Mouse (Mus musculus) layer of hippocampus, adult 2 months (tissue): ENCODE measurements around the gene Ddx42. TPM values are rescaled to one million over a fixed set of nuclear protein-coding genes. Genes with fewer than 3 reads are reported as not detected.
"Not testable (repeated sequence)": the region's sequence is repeated elsewhere in the genome, so short reads cannot be mapped to it uniquely, and the experiment has no call there.

Source experiments
- DNase-seq, 2 experiments: peaks; one replicate each; pipeline ENCODE4 v3.0.0; 2022; ENCODE audit warnings: low spot score in 2 of 2
- H3K27ac ChIP-seq: fragments of 200-600 bp; 2 replicates; pipeline ENCODE4 v1.8.1; 2022
- H3K4me3 ChIP-seq: fragments of 200-600 bp; 2 replicates; pipeline ENCODE4 v1.8.1; 2022; ENCODE audit warnings: mild to moderate bottlenecking
- CTCF ChIP-seq: fragments of 200-600 bp; conservative IDR thresholded peaks from 2 replicates; pipeline ENCODE4 v1.8.1; 2022; ENCODE audit warnings: antibody characterized with exemption, mild to moderate bottlenecking, moderate library complexity
- total RNA-seq, 2 experiments: library from RNA; stranded (reverse); gene quantifications; 2 replicates each; pipeline ENCODE4 v1.2.3; 2021

Gene Ddx42
- total RNA-seq, 2 experiments from 2014 or later = 69.8 to 71.1 TPM

DNA sequence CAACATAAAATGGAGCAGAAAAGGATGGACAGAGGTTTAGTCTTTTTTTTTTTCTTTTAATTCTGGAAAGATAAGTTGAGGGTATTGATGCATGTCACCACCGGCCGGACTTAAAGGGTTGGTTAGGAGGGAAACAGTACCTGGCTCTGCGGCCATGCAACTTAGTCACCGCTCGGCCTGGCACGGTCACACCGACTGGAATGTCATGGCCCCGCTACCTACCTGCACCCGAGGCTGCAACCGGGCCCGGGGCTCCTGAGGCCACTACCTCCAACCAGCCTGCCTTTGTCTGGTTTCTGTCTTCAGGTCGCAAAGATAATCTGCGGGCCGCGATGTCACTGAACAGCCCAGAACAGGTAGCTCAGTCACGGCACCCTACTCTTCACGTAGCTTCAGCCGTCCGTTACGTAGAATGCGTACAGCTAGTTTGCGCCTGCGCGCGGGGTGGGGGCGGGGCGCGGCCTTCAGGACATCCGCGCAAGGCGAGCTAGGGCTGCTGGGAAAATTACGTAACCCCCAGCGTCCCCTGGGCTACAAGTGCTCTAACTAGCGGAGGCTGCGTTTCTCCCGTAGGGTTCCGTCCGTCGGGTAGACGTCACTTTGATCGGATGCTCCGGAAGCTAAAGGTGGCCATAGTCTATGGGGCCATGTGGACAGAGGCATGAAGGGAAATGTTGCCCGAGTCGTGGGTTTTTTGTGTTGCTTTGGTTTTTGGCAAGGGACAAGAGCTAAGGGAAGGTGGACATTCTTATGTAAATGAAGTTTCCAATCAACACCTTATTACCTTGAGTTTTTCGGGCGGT, 598 bp upstream of the Ddx42 start, which contains the start of gene Ccdc47:
Gene Ccdc47, minus strand, starts transcription at position 418 of the 803 bp plus-strand sequence.
- no peak for TF ChIP-seq CTCF
- Histone ChIP-seq H3K4me3 (peak within 1 kb of the TSS; percentile 98), H3K27ac (peak within 1 kb of the TSS; percentile 96)
- DNase-seq = peak; percentile 94 to 98

DNA sequence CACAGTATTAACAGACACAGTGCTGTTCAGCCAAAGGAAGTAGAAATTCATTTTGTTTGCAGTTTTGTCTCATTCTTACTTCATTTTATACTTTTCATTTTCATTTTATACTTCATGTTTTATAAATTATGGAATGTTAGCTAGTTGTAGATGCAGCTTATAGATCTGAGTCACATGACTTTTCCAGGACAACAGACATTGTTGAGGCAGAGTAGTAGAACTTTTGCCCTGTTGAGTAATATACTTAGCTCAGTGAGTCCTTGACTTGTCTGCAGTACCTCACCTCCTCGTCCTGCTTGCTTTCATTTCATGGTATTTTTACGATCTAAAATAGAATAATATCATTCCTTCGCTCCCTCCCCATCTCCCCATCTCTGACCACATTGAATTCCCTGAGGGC, 3.9 kb downstream of the Ddx42 start:
- DNase-seq = no peak
- H3K27ac ChIP-seq = no peak overlapping the region
- no peak for TF ChIP-seq CTCF

DNA sequence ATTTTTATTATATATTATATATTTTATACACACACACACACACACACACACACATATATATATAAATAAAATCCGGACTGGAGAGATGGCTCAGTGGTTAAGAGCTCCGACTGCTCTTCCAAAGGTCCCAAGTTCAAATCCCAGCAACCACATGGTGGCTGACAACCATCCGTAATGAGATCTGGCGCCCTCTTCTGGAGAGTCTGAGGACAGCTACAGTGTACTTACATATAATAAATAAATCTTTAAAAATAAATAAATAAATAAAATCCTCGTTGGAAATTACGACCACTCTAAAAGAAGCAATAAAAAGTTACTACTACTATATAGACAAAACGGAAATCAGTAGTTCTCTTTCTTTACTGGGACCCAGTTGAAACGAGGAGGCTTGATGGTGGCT, 17.3 kb downstream of the Ddx42 start:
- DNase-seq, H3K27ac ChIP-seq, H3K4me3 ChIP-seq: not testable (repeated sequence)
- peak; percentile 67 for TF ChIP-seq CTCF

More for the DNA sequence above, 3.9 kb downstream of the Ddx42 start:
- no peak overlapping the region for H3K4me3 ChIP-seq

DNA sequence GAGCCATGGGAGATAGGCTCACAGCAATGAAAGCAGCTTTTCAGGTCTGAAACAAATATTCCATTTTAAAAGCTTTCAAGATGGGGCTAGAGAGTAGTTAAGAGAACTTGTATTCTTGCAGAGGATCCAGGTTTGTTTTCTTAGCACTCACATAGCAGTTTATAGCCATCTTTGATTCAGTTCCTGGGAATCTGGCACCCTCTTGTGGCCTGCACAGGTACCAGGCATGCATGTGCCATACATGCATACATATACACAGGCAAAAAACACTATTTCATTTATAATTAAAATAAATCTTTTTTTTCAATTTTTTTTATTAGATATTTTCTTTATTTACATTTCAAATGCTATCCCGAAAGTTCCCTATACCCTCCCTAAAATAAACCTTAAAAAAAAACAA, 30.1 kb downstream of the Ddx42 start:
- Histone ChIP-seq H3K27ac (no peak overlapping the region), H3K4me3 (no peak overlapping the region)
- TF ChIP-seq CTCF = peak; percentile 74
- no peak for DNase-seq

DNA sequence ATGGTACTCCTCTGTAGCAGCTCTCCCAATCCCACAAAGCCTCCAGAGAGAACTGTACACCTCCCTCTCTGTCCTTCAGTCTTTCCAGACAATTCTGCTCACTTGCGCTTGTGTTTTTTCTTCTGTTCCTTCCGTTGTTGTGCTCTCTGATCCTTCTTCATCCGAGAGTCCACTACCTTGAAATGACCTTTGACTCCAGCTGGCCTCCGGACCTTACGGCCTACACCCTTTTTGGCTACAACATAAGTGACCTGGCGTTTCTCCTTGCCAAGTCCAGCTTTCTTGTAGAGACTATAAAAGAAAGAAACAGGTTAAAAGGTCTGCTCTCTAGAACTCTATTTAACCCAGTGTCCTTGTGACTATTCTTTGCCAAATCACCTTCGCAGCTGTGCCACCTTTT, 32.6 kb downstream of the Ddx42 start:
- H3K27ac ChIP-seq = no peak overlapping the region
- DNase-seq = no peak
- no peak overlapping the region for H3K4me3 ChIP-seq
- no peak for TF ChIP-seq CTCF

DNA sequence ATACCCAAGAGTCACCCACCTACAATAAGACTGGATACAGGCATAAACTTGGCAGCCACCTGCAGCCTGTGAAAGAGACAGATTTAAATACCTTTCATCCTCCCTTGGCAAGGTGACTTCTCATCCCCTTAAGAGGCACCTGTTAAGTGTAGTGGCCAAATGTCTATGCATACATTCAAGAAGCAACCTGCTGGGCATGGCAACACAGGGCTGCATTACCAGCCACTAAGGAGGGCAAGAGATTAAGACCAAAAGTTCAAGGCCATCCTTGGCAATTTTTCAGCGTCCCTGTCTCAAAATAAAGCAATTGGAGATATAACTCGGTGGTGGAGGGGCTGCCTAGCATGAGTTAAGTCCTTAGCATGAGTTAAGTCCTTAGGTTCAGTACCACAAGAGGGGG, 38.0 kb downstream of the Ddx42 start:
- Histone ChIP-seq H3K27ac (peak overlapping the region; percentile 92; the same call in 1 of the 2 replicates), H3K4me3 (peak overlapping the region; percentile 87)
- DNase-seq = no peak
- TF ChIP-seq CTCF = no peak

DNA sequence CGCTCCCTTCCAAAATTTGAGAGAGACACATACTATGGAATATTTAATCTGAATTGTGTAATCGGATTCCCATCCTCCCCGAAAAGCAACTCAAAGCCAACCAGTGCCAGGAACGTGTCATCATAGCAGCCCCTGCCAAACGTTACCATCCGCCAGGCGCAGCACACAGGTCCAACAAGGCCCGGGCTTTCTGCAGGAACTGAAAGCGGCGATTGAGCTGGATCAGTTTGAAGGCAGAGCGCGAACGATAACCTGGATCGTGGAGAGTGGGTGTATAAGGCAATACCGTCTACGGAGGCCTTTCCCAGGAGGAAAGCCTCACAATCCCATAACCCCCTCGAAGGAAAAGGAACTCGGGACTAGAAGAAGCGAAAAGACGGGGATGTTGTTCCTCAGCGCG, 38.4 kb downstream of the Ddx42 start:
- Histone ChIP-seq H3K4me3 (peak overlapping the region; percentile 87), H3K27ac (peak overlapping the region; percentile 92; the same call in 1 of the 2 replicates)
- DNase-seq = no peak
- no peak for TF ChIP-seq CTCF

DNA sequence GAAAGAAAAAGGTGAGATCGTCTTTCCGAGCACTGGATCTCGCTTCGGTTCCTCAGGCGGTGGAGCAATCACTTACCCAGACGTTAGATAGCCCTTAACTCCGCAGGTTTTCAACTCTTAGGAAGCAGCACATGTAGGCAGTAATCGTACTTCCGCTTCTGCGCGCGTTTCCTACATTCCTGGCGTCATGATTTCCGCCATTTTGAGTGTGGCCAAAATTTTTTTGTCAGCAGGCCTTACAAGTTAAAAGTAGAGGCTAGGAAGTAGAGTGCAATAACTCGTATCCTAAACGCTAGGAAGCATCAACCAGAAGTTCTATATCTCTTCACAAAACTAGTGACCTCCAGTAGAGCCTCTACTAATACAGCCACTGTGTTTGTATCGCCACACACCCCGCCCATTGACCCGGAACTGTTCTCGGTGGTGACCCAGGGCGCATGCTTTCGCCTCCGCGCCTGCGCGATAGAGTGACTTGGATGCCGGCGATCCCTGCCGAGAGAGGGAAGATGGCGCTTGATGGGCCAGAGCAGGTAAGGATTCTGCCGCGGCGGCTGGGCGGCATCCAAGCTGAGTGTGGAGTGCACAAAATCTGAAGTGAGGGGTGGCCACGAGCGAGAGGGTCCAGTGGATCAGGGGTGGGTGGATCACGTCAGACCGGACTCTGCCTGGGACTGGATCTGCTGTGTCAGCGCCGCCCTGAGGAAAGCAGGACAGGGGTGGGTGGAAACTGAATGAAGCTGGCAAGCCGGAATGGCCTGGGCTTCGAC, 39.1 kb downstream of the Ddx42 start, which contains the start of the genes Ftsj3 and Psmc5:
Gene Ftsj3, minus strand, starts transcription at position 395 of the 767 bp plus-strand sequence.
Gene Psmc5, plus strand, starts transcription at position 470 of the 767 bp plus-strand sequence.
- peak within 1 kb of the TSS; percentile 87 for H3K4me3 ChIP-seq
- DNase-seq = peak; percentile 97 to 99
- TF ChIP-seq CTCF = peak; percentile 45
- H3K27ac ChIP-seq = peak within 1 kb of the TSS; percentile 92

DNA sequence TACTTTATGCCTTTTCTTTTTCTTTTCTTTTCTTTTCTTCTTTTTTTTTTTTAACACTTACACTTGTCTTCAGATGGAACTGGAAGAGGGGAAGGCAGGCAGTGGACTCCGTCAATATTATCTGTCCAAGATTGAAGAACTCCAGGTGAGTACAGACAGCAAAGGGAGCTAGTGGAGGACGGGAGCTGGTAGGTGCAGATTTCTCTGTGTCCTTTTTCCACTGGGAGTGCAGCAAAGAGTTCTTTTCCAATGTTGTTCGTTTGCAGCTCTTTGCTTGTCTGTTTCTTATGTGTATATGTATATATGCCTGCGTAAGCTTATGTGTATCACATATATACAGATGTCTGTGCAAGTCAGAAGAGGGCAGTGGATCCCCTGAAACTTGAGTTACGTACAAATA, 40.0 kb downstream of the Ddx42 start:
- peak; percentile 67 for TF ChIP-seq CTCF
- H3K4me3 ChIP-seq = peak overlapping the region; percentile 87
- peak overlapping the region; percentile 92 for H3K27ac ChIP-seq
- DNase-seq = no peak

DNA sequence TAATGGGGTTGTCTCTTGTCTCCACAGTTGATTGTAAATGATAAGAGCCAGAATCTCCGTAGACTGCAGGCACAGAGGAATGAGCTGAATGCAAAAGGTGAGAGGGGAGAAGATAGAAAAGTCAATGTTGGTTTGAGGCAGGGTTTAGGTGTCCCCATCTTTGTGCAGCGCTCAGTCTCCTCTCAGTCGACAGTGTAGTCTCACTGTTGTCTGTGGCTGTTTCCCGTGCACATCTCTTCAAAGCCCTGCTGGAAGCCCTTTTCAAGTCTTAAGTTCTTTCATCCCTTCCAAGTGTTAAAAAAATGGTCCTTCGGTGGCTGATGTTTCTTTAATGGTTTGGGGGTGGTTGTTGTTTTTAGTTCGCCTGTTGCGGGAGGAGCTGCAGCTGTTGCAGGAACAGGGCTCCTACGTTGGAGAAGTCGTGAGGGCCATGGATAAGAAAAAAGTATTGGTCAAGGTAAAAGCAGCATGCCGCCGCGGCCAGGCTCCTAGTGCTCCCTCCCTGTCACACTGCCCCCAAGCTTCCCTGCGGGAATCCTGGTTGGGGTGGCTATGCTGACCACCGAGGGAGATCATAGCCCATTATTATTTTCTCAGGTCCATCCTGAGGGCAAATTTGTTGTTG, 44.2 kb downstream of the Ddx42 start:
- Histone ChIP-seq H3K4me3 (no peak overlapping the region), H3K27ac (peak overlapping the region; percentile 1; the same call in 1 of the 2 replicates)
- TF ChIP-seq CTCF = no peak
- DNase-seq = no peak

DNA sequence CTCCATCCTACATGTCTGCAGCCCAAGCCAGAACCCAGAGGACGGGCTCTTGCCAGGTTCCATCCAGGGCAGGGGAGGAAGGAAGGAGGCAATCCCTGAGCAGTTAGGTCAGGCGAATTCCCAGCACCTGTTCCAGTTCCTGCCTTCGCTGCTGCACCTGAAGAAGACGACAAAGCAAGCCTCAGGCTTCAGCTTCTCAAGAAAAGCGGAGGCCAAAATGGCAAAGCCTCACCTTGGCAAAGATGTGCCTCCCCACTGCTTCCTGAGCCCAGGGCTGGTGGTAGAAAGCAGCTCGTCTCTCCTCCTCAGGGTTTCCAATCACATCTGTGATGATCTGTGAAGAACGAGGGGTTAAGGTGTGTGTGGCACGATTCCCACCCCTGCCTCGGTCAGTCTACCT, 47.2 kb downstream of the Ddx42 start:
- no peak for TF ChIP-seq CTCF
- Histone ChIP-seq H3K4me3 (no peak overlapping the region), H3K27ac (peak overlapping the region; percentile 15; the same call in 1 of the 2 replicates)

DNA sequence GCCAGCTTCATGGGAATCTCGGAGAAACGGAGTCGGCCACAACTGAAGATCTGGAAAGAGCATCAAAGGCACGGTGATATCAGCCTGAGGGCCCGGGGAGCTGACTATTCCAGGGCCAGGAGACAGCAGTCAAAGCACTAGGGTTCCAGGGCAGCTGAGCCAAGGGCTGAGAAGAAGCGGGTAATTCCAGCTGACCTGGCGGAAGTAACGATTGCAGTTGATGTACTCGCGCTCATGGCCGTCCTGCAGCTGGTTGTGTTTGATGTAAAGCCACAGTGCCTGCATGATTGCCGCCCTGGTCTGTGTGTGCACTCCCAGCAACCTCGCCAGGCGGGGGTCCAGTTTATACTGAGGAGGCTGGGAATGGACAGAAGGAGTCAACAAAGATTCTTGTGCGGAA, 48.3 kb downstream of the Ddx42 start:
- TF ChIP-seq CTCF = no peak
- Histone ChIP-seq H3K4me3 (no peak overlapping the region), H3K27ac (no peak overlapping the region)
- DNase-seq = no peak

More for the DNA sequence above, 47.2 kb downstream of the Ddx42 start:
- DNase-seq = no peak

DNA sequence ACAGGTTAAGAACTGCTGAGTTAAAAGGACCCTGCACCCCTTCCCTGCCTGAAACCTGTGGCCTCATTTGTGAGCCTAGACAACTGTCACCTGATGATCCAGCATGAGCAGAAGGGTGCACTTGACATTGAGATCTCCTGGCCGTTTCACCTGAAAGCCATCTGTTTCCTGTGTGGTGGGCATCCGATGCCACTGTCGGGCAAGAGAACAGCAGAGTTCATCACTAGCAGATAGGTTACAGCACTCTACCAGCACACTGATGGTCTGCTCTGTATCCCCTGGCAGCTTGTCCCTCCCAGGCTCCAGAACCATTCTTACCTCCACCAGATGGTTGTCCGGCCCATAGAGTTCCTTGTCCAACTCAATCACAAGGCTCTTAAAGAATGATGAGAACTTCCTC, 48.8 kb downstream of the Ddx42 start:
- Histone ChIP-seq H3K4me3 (no peak overlapping the region), H3K27ac (no peak overlapping the region)
- no peak for DNase-seq
- no peak for TF ChIP-seq CTCF
